ENCODE assay signal across 28 mouse cellular contexts in the genomic region with DNA sequence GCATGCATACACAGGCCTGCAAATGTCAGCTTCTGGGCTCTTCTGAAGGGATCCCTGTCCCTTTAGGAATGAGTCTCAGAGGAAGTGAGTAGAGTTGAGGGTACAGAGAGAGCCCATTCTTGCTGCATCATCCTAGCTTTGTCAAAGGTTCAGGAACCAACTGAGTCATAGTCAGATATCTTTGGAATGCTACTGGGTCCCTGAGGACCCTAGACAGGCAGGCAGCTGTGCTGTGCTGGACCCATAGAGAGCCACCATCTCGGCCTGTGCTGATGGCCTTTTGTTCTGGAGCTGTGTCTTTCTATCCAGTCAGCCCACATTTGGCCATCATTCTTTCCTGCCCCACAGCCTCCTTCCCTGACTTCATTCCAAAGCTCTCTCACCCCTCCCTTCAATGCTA. TPM values are rescaled to one million over a fixed set of nuclear protein-coding genes. Genes with fewer than 3 reads are reported as not detected.
"Had no signal": no experiment of that assay in that cellular context is flagged by ENCODE, and none has a peak within 500 bp of the region (broad histone marks: within the 10 kb centered on the region; RNA-seq: fewer than 3 reads in every experiment).

No protein-coding gene starts in this region.

- DNase-seq: gastrocnemius, adult 2 months; gastrocnemius, postnatal 10 days; gastrocnemius, postnatal 25 days; heart, adult 18-20 months; heart, postnatal 10 days; heart, postnatal 4 days; kidney, adult 18-20 months; kidney, adult 8-10 months; kidney, postnatal 10 days; kidney, postnatal 25 days; kidney, postnatal 4 days; liver; liver, embryonic 13.5 days had no signal

- H3K4me3 ChIP-seq: gastrocnemius, adult 2 months; heart, embryonic 10.5 days; heart, embryonic 12.5 days; hindbrain, embryonic 10.5 days; hindbrain, embryonic 13.5 days; hindbrain, embryonic 15.5 days; intestine, embryonic 15.5 days; layer of hippocampus, adult 2 months; left cerebral cortex, adult 2 months; limb, embryonic 10.5 days; limb, embryonic 12.5 days; liver, embryonic 13.5 days had no signal

- H3K27me3 ChIP-seq: hindbrain, embryonic 13.5 days; hindbrain, embryonic 15.5 days; intestine, embryonic 15.5 days; limb, embryonic 12.5 days; liver, embryonic 13.5 days had no signal

- H3K9ac ChIP-seq: heart, embryonic 12.5 days; hindbrain, embryonic 13.5 days; hindbrain, embryonic 15.5 days; intestine, embryonic 15.5 days; limb, embryonic 12.5 days; liver, embryonic 13.5 days had no signal

- H3K27ac ChIP-seq: gastrocnemius, adult 2 months; heart, embryonic 10.5 days; hindbrain, embryonic 10.5 days; hindbrain, embryonic 13.5 days; hindbrain, embryonic 15.5 days; hindbrain, postnatal 0 days; intestine, embryonic 15.5 days; layer of hippocampus, adult 2 months; left cerebral cortex, adult 2 months; limb, embryonic 10.5 days; limb, embryonic 12.5 days; liver, embryonic 13.5 days had no signal

- H3K36me3 ChIP-seq: heart, embryonic 10.5 days; heart, embryonic 12.5 days; hindbrain, embryonic 10.5 days; hindbrain, embryonic 13.5 days; hindbrain, embryonic 15.5 days; intestine, embryonic 15.5 days; limb, embryonic 10.5 days; limb, embryonic 12.5 days; liver, embryonic 13.5 days had no signal

- H3K9me3 ChIP-seq: heart, embryonic 10.5 days; heart, embryonic 12.5 days; hindbrain, embryonic 10.5 days; hindbrain, embryonic 13.5 days; hindbrain, embryonic 15.5 days; intestine, embryonic 15.5 days; limb, embryonic 10.5 days; limb, embryonic 12.5 days; liver, embryonic 13.5 days had no signal

- H3K4me2 ChIP-seq: heart, embryonic 12.5 days; hindbrain, embryonic 13.5 days; hindbrain, embryonic 15.5 days; intestine, embryonic 15.5 days; limb, embryonic 12.5 days; liver, embryonic 11.5 days; liver, embryonic 13.5 days had no signal

- ATAC-seq: hindbrain, postnatal 0 days; intestine, embryonic 15.5 days; intestine, postnatal 0 days had no signal

- H3K4me1 ChIP-seq: hindbrain, embryonic 15.5 days; intestine, embryonic 15.5 days; limb, embryonic 12.5 days had no signal

RNA-seq across cellular contexts. Expression of a gene that starts 28.1 kb away (rescaled TPM):
- polyA plus RNA-seq: heart, embryonic 10.5 days; heart, embryonic 16.5 days; limb, embryonic 12.5 days; liver, embryonic 11.5 days; liver, embryonic 13.5 days had no signal

RNA-seq across cellular contexts. Expression of a gene that starts 37.8 kb away (rescaled TPM):
- polyA plus RNA-seq: heart, embryonic 10.5 days; heart, embryonic 12.5 days; heart, embryonic 14.5 days; intestine, embryonic 15.5 days; intestine, postnatal 0 days; limb, embryonic 10.5 days; liver, embryonic 13.5 days had no signal
